Mouse (Mus musculus) forebrain, embryonic 13.5 days (tissue): ENCODE results near the gene Wdr83. TPM values are rescaled to one million over a fixed set of nuclear protein-coding genes. Genes with fewer than 3 reads are reported as not detected.

Experiments
- ATAC-seq: fragments of 200-750 bp; cut with Nextera tagmentation; 2 replicates; pipeline ENCODE4 v1.8.0; 2017
- H3K27ac ChIP-seq: fragments of 300-500 bp; sonication (generic); 2 replicates; pipeline ENCODE4 v1.5.1; 2015; ENCODE audit warnings: inconsistent platforms, mild to moderate bottlenecking, moderate library complexity
- H3K27me3 ChIP-seq: fragments of 300-500 bp; sonication (generic); 2 replicates; pipeline ENCODE4 v1.6.1; 2015; ENCODE audit warnings: mild to moderate bottlenecking, inconsistent platforms
- H3K36me3 ChIP-seq: fragments of 300-500 bp; sonication (generic); 2 replicates; pipeline ENCODE4 v1.6.1; 2015; ENCODE audit warnings: mild to moderate bottlenecking, inconsistent platforms; ENCODE audit not compliant: poor library complexity, severe bottlenecking
- H3K4me1 ChIP-seq: fragments of 300-500 bp; sonication (generic); 2 replicates; pipeline ENCODE4 v1.6.1; 2015; ENCODE audit warnings: inconsistent platforms
- H3K4me2 ChIP-seq: fragments of 300-500 bp; sonication (generic); 2 replicates; pipeline ENCODE4 v1.6.1; 2015; ENCODE audit warnings: inconsistent platforms, mild to moderate bottlenecking, moderate library complexity
- H3K4me3 ChIP-seq: fragments of 300-500 bp; sonication (generic); 2 replicates; pipeline ENCODE4 v1.5.1; 2015; ENCODE audit warnings: mild to moderate bottlenecking, inconsistent platforms
- H3K9ac ChIP-seq: fragments of 300-500 bp; sonication (generic); 2 replicates; pipeline ENCODE4 v1.6.1; 2015; ENCODE audit warnings: mild to moderate bottlenecking, inconsistent platforms
- H3K9me3 ChIP-seq: fragments of 300-500 bp; sonication (generic); replicated peaks from 2 replicates; pipeline ENCODE4 v1.6.1; 2016; ENCODE audit warnings: inconsistent platforms
- WGBS: fragments of 180-500 bp; shearing (Covaris S2); methylation state at CpG from one replicate; pipeline ENCODE4 v1.1.7; 2015; 5-methylcytosine and 5-hydroxymethylcytosine counted together
- polyA plus RNA-seq: library from polyadenylated mRNA; unstranded; fragments of >200 nt; fragmentation: Nextera tagmentation; extraction: Ambion mirVana; gene quantifications from 2 replicates; pipeline ENCODE4 v1.2.1, GENCODE M21; 2015

Wdr83 gene
- polyA plus RNA-seq, 1 experiment from 2014 or later: 52.9 TPM

- WGBS: 97% methylated on average over 10 of the region's 10 CpGs
- Histone ChIP-seq H3K4me3 (no peak overlapping the region), H3K4me1 (peaks cover 23% of the 10 kb centered on the region), H3K9me3 (no peaks in the 10 kb centered on the region), H3K36me3 (peaks cover 54% of the 10 kb centered on the region), H3K4me2 (no peak overlapping the region), H3K9ac (no peak overlapping the region), H3K27ac (no peak overlapping the region), H3K27me3 (no peaks in the 10 kb centered on the region)
- ATAC-seq: no peak
Observed at GRCm38 (mm10) chr8:85074617-85075016, 6.5 kb downstream of the Wdr83 start.

- 88% methylated on average over 10 of the region's 10 CpGs for WGBS
Observed at GRCm38 (mm10) chr8:85074167-85074566, 6.9 kb downstream of the Wdr83 start.

GRCm38 (mm10) chr8:85073041-85073612 lies 8.0 kb downstream of the Wdr83 start:
- Histone ChIP-seq H3K4me1 (peaks cover 19% of the 10 kb centered on the region), H3K27ac (no peak overlapping the region), H3K36me3 (peaks cover 45% of the 10 kb centered on the region), H3K9ac (no peak overlapping the region), H3K27me3 (no peaks in the 10 kb centered on the region), H3K9me3 (no peaks in the 10 kb centered on the region), H3K4me3 (no peak overlapping the region), H3K4me2 (peak overlapping the region; percentile 73)
- no peak for ATAC-seq
- WGBS: 91% methylated on average over 15 of the region's 15 CpGs

More at GRCm38 (mm10) chr8:85074167-85074566, 6.9 kb downstream of the Wdr83 start:
- no peak overlapping the region for H3K9ac ChIP-seq
- peaks cover 51% of the 10 kb centered on the region for H3K36me3 ChIP-seq
- no peak for ATAC-seq
- H3K27me3 ChIP-seq: no peaks in the 10 kb centered on the region
- no peak overlapping the region for H3K4me2 ChIP-seq
- H3K4me1 ChIP-seq: peaks cover 19% of the 10 kb centered on the region
- no peak overlapping the region for H3K27ac ChIP-seq
- no peak overlapping the region for H3K4me3 ChIP-seq
- no peaks in the 10 kb centered on the region for H3K9me3 ChIP-seq

GRCm38 (mm10) chr8:85072364-85072929 lies 8.7 kb downstream of the Wdr83 start:
- ATAC-seq: peak; percentile 9
- peak overlapping the region; percentile 87 for H3K9ac ChIP-seq
- 40% methylated on average over 9 of the region's 9 CpGs for WGBS
- peak overlapping the region; percentile 73 for H3K4me2 ChIP-seq
- H3K36me3 ChIP-seq: peaks cover 47% of the 10 kb centered on the region
- H3K27me3 ChIP-seq: no peaks in the 10 kb centered on the region
- H3K4me1 ChIP-seq: peaks cover 19% of the 10 kb centered on the region
- H3K27ac ChIP-seq: peak overlapping the region; percentile 94
- no peaks in the 10 kb centered on the region for H3K9me3 ChIP-seq
- H3K4me3 ChIP-seq: peak overlapping the region; percentile 92

GRCm38 (mm10) chr8:85071514-85072281 lies 9.4 kb downstream of the Wdr83 start, which contains the start of gene Dhps:
TSS of gene Dhps (plus strand) at chr8:85071757.
- Histone ChIP-seq H3K4me2 (peak within 1 kb of the TSS; percentile 73), H3K4me3 (peak within 1 kb of the TSS; percentile 92), H3K27ac (peak within 1 kb of the TSS; percentile 94), H3K4me1 (peaks cover 19% of the 10 kb centered on the region), H3K9me3 (no peaks in the 10 kb centered on the region), H3K36me3 (peaks cover 52% of the 10 kb centered on the region), H3K27me3 (no peaks in the 10 kb centered on the region), H3K9ac (peak within 1 kb of the TSS; percentile 87)
- WGBS: under 1% methylated on average over 67 of the region's 68 CpGs
- ATAC-seq: peak; percentile 92

GRCm38 (mm10) chr8:85071041-85071440 lies 10.1 kb downstream of the Wdr83 start:
- peaks cover 19% of the 10 kb centered on the region for H3K4me1 ChIP-seq
- peak overlapping the region; percentile 87; the same call in 1 of the 2 replicates for H3K9ac ChIP-seq
- H3K9me3 ChIP-seq: no peaks in the 10 kb centered on the region
- peak overlapping the region; percentile 92 for H3K4me3 ChIP-seq
- no peak for ATAC-seq
- H3K27me3 ChIP-seq: no peaks in the 10 kb centered on the region
- peak overlapping the region; percentile 73 for H3K4me2 ChIP-seq
- 84% methylated on average over 5 of the region's 5 CpGs for WGBS
- peaks cover 52% of the 10 kb centered on the region for H3K36me3 ChIP-seq
- H3K27ac ChIP-seq: peak overlapping the region; percentile 94

GRCm38 (mm10) chr8:85067982-85068381 lies 13.1 kb downstream of the Wdr83 start, which contains the start of gene Gm5741:
TSS of gene Gm5741 (minus strand) at chr8:85067982.
- H3K9me3 ChIP-seq: no peaks in the 10 kb centered on the region
- H3K27ac ChIP-seq: no peak within 1 kb of the TSS
- peaks cover 17% of the 10 kb centered on the region for H3K4me1 ChIP-seq
- ATAC-seq: no peak
- no peak within 1 kb of the TSS for H3K4me2 ChIP-seq
- no peak within 1 kb of the TSS for H3K4me3 ChIP-seq
- 0 out of 2 replicates have a peak within 1 kb of the TSS, but pooled peaks have one; percentile 5 for H3K9ac ChIP-seq
- H3K36me3 ChIP-seq: peaks cover 38% of the 10 kb centered on the region
- no peaks in the 10 kb centered on the region for H3K27me3 ChIP-seq

GRCm38 (mm10) chr8:85067155-85067554 lies 14.0 kb downstream of the Wdr83 start:
- no peak for ATAC-seq
- Histone ChIP-seq H3K36me3 (peaks cover 46% of the 10 kb centered on the region), H3K4me1 (peaks cover 12% of the 10 kb centered on the region), H3K4me2 (no peak overlapping the region), H3K9ac (no peak overlapping the region), H3K27ac (no peak overlapping the region), H3K27me3 (no peaks in the 10 kb centered on the region), H3K4me3 (no peak overlapping the region), H3K9me3 (no peaks in the 10 kb centered on the region)
- 98% methylated on average over 2 of the region's 2 CpGs for whole genome bisulfite sequencing

GRCm38 (mm10) chr8:85065213-85065612 lies 15.9 kb downstream of the Wdr83 start:
- no peak for ATAC-seq
- no peak overlapping the region for H3K9ac ChIP-seq
- no peaks in the 10 kb centered on the region for H3K9me3 ChIP-seq
- H3K4me1 ChIP-seq: peaks cover 22% of the 10 kb centered on the region
- H3K27ac ChIP-seq: no peak overlapping the region
- H3K36me3 ChIP-seq: peaks cover 52% of the 10 kb centered on the region
- H3K27me3 ChIP-seq: no peaks in the 10 kb centered on the region
- H3K4me3 ChIP-seq: no peak overlapping the region
- WGBS: 43% methylated on average over 2 of the region's 2 CpGs
- H3K4me2 ChIP-seq: no peak overlapping the region

GRCm38 (mm10) chr8:85062603-85063002 lies 18.5 kb downstream of the Wdr83 start:
- Histone ChIP-seq H3K9me3 (no peaks in the 10 kb centered on the region), H3K36me3 (peaks cover 43% of the 10 kb centered on the region), H3K27ac (no peak overlapping the region), H3K9ac (no peak overlapping the region), H3K4me1 (peaks cover 23% of the 10 kb centered on the region), H3K4me2 (no peak overlapping the region), H3K27me3 (no peaks in the 10 kb centered on the region), H3K4me3 (no peak overlapping the region)
- 94% methylated on average over 4 of the region's 4 CpGs for WGBS
- ATAC-seq: no peak

- H3K4me1 ChIP-seq: peaks cover 23% of the 10 kb centered on the region
- no peaks in the 10 kb centered on the region for H3K9me3 ChIP-seq
- H3K27ac ChIP-seq: no peak within 1 kb of the TSS
- H3K36me3 ChIP-seq: peaks cover 43% of the 10 kb centered on the region
- H3K4me3 ChIP-seq: peak within 1 kb of the TSS; percentile 93
- WGBS: under 1% methylated on average over 52 of the region's 53 CpGs
- ATAC-seq: peak; percentile 95
- H3K4me2 ChIP-seq: peak within 1 kb of the TSS; percentile 98
- no peaks in the 10 kb centered on the region for H3K27me3 ChIP-seq
- peak within 1 kb of the TSS; percentile 78 for H3K9ac ChIP-seq
Observed at GRCm38 (mm10) chr8:85059879-85060616, 21.1 kb downstream of the Wdr83 start, which contains the start of gene Fbxw9. TSS of gene Fbxw9 (plus strand) at chr8:85060055.
